Mouse (Mus musculus) ovary, postnatal 14 days (tissue): Measurements from ENCODE around the gene Gpa33.

Experiments
- DNase-seq: peaks from one replicate; pipeline ENCODE4 v3.0.0; 2022; ENCODE audit warnings: low spot score

The Gpa33 gene

DNA sequence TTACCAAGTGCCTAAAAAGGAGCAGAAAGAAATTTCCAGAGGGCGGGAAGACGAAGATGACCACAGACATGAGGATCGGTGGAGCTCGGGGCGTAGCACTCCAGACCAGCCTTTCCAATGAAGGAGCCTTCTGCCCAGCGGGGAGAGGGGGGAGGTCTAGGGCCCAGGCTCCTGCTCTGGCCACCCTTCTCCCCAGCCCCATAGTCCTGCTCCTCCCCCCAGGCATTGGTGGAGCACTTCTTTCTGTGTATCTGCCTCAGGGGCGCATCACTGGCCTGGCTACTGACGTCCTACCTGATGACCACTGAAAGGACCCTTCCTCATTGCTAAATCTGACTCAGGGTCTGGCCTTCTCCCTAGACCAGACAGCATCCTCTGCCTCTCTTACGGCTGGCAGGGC, 35.1 kb downstream of the Gpa33 start:
- no peak for DNase-seq

DNA sequence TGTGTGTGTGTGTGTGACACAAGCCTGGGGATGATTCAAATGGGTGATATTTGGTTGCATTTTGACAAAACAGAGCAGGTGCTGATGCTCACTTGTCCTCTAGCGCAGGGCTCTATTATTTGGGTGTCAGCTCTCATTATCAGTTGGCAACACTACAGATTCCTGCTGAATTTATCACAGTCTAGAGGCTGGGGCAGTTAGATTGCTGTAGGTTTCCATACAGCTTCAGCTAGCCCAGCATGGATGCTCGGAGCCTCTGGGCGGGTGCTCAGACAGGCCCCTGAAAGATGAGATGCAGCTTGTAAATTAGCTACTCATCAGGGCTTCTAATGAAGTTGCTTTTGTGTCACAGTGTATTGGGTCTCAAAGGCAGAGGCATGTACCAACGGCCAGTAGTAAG, 37.4 kb downstream of the Gpa33 start:
- DNase-seq, result no peak

DNA sequence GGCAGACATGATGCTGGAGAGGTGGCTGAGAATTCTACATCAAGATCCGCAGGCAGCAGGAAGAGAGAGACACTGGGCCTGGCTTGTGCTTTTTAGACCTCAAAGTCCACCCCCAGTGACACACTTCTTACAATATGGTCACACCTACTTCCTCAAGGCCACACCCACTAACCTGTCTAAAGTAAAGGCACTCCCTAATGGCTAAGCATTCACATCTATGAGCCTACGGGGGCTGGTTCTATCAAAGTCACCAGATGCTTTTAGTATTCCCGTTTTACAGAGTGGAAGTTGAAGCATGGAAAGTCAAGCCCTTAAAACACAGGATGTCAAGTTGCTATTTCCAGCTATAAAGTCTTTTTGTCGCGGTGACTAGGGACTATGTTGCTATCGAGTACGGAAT, 38.0 kb downstream of the Gpa33 start:
- DNase-seq, result no peak

DNA sequence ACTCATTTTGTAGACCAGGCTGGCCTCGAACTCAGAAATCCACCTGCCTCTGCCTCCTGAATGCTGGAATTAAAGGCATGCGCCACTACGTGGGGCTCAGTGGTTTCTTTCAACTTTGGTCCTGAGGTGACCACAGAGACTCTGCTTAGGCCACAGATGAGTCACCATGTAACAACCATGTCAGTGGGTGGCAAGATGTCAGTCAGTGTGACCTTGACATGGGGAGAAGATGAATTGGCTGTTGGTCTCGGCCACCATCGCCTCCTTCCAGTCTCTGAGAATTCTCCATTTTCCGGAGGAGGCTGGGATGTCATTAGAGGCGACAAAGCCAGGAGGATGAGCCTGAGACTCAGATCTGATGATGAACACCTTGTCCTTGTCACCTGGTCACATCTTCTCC, 39.7 kb downstream of the Gpa33 start:
- no peak for DNase-seq

DNA sequence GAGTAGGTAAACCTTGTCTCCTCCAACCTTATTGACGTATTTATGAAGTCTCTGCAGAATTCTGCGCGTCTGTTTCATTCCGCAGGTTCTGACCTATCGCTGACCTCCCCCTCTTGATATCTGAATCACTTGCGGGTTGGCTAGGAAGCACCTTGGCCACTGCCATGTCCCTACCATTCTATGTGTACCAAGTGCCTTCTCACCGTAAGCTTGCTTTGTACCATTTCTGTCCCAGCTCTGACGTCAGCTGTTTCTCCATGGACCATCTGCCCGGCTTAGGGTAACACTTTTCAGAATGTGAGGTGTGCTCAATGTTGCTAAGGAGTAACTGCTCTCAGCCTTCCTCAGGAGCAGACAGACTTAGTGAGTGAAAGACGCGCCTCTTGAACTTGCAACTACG, 40.8 kb downstream of the Gpa33 start:
- DNase-seq, result no peak

DNA sequence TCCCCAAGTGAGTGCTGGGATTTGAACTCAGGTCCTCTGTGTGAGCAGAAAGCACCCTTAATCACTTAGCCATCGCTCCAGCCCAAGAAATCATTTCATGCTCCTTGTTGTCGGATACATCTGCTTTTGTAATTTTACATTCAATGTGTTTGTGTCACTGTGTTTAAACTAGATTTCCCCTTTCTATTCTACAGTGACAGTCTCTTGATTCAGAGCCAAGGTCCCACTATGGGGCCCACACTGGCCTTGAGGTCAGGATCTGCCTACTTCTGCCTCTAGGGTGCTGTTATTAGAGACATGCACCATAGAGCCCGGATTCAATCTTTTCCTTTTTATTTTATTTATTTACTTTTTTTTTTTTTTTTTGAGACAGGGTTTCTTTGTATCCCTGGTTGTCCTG, 43.0 kb downstream of the Gpa33 start:
- no peak for DNase-seq

DNA sequence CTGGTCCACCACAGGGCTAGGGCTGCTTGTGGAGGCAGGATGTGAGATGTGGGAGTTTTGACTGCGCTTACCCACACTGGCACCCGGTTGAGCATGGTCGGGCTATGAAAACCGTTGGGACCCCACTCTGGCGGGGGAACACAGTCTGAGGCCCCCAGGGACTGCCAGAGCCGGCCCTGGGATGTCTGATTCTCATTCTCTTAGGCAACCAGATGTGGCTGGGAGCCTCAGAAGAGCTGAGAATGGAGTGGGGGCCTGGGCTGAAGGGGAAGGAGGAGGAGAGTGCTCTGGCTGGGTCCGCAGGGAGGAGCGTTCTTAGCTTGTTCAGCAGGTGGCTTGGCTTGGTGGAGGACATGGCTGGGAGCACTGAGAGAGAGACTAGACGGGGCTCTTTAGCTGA, 43.6 kb downstream of the Gpa33 start:
- no peak for DNase-seq

DNA sequence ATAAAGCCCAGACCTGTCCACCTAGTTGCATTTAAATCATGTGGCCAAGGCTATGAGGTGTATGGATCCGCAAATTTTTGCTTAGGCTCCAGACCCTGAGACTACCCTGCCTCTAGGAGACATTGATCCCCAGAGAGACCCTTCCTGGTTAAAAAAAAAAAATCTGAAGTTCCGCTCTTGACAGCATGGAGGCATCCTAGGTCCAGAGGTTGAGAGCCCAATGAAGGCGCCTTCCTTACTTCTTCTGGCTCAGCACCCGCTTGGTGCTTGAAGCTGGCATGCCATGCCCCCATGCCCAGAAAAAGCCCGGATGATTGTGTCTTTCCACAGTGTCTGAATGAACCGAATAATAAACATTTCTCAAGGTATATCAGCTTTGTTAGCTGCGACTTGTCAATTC, 51.5 kb downstream of the Gpa33 start:
- no peak for DNase-seq

DNA sequence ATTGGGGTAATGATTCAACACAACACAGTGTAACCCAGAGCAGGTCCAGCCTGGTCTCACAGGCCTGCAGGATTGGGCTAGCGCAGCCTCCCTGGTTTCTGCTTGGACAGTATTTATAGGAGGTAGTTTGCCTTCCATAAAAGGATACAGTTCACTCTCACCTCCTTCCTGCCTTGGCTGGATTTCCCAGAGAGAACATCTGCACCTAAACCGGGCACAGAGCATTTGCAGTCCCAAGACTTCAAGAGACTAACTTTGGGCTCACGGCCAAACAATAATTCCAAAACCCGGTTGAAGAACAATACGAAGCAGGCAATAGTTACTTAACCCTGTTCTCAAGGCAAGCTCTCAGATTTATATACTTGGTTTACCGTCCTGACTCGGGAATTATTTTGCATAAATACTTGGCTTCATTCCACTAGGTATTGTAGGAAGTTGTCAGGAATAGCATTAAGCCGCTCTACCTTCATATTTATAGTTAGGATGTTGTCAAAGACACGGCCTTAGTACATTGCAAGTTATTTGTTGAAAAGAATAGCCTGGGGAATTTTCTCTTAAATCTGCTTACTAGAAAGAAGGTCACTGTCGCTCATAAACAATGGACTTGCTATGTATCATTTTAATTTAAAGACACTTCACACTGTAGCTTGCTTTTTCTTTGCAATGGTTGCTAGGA, 53.1 kb downstream of the Gpa33 start:
- DNase-seq, result peak; percentile 14

DNA sequence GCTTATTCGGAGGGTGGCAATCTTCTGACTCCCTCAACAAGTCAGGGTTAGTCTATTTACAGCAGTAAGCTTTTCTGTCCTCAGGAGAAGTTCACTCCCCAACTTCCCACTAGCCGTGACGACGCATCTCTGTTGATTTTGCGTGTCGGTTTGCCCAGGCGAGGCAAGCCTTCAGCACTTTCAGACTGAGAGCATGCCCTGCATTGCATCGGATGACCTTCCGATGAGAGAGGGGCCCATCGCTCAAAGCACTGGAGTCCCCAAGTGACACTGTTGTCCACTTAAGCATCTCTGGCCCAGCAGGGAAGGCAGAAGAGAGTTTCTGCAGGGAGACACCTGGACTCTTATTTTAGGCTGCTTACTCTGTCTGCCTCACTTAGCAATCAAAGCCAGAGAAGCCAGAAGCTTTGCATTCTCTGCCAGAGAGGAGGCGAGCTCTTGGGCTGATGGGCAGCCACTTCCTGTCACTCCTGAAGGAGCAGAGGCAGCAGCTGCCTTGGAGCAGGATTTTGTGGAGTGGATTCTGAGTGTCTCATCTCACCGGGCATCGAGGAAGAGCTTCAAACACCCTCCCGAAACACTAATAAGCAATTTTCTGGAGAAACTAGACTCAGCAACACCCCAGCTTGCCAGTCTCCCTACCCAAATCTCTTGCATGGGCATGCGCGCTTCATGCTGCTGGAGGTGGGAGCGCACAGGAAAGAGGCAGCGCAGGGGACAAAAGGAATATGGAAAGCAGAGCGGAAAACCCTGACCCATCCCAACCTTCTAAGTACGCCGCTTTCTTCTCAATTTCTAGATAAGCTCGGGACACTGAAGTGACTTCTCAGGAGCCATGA, 54.6 kb downstream of the Gpa33 start:
- no peak for DNase-seq

DNA sequence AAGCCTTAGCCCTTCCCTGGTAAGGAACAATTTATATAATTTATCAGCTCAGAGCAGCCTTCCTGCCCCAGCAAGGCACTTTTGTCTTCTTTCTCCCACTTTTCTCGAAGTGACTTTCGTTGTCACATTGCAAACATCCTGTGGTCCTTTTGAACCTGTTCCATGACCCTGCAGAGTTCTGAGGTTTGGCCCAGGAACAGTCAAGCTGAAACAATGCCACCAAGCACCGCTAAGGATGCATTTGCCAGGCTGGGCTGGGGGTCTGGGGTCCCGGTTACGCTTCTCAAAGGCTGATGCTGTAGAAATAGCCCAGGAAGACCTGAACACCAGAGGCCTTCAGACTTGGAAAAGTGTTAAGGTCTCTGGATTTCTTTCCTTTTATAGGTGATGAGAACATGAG, 55.3 kb downstream of the Gpa33 start:
- DNase-seq, result no peak

DNA sequence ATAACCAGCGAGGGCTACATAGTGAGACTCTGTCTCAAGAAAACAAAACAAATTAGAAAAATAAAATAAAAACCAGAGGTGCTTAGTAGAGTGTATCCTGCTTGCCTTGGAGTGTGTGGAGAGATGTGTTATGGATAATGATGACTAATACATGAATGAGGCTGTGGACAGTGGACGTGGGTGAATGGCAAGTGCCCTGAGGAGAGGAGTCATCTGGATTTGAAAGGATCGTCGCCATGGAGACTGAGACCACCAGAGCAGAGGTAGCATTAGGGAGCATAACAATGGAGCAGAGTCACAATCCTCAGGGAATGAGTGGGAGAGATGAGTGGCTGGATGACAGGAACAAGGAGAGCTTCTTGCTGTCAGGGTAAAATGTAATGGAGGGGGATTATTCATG, 59.8 kb downstream of the Gpa33 start:
- DNase-seq, result no peak

DNA sequence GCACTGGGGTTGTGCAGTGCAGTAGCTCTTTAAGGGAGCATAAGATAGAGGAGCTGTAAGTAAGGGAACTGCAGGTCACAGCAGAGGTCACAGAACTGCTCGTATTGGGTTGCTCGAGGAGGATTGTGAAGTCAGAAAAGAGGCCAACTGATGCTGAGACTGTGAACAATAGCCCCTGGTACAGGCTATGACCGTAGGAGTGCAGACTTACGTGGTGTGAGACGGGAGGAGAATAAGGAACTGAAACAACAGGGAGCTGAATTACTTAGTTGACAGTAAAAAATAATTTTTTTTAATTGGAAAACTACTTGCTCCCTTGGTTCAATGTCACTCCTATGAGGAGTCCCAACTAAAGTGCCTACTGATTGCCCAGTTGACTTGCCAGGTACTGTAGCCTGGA, 74.1 kb downstream of the Gpa33 start:
- DNase-seq, result no peak

DNA sequence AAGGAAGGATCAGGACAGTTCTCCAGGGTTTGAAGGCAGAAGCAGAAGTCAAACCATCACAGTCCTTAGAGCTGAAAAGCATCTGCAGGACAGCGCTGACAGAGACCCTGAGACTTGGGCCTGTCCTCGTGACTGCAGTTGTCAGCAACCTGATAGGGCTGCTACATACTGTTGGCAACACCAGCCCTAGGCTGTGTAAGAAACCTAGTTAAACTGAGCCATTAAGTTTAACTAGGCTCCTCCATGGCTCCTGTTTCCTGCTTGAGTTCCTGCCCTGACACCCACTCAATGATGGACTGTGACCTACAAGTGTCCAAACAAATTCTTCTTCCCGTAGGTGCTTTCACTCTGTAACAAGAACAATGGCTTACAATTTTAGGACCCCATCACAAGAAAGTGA, 75.1 kb downstream of the Gpa33 start:
- DNase-seq, result no peak

DNA sequence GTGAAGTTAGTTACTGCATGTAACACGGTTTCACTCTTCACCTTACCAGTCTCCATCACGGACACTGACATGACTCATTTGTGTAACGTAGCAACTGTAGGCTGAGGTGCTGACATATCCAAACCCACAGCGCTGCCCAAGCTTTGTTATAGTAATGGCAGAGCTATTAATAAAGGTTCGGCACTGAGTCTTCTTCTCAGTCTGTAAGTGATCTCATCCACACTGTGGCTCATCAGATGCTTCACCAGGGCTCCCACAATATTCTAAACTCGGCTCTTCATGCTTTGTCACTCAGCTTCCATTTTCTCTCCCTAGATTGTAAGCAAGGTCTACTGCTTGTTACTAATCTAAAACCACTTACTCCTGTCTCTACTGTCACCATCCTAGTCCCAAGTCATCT, 79.3 kb downstream of the Gpa33 start:
- DNase-seq, result no peak

DNA sequence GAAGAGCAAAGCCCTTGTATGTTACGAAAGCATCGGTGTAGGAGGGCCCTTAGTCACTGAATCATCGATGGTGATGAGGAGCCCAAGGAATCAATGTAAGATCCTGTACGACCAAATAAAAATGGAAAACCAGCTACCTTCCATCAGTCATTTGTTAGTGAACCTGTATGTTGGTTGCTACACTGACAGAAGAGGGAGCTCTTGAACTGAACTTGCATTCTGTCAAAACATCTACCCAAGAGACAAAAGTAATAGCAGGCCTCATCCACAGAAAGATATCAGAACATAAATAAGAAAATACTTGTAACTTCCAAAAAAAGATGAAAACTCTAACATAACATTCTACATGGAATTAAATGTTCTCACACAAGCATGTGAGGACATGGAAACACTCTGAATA, 84.1 kb downstream of the Gpa33 start:
- no peak for DNase-seq
